Mouse (Mus musculus) cortical plate, adult 2 months (tissue): ENCODE measurements around the gene Clec4n.

Experiments used
- CTCF ChIP-seq: fragments of 200-500 bp; IDR thresholded peaks from 2 replicates; pipeline ENCODE4 v1.5.1; 2011; ENCODE audit warnings: mild to moderate bottlenecking, control low read depth, low read length; ENCODE audit not compliant: insufficient read depth; ENCODE audit errors: extremely low read depth
- POLR2A ChIP-seq: fragments of 200-500 bp; IDR thresholded peaks from 2 replicates; pipeline ENCODE4 v1.6.1; 2011; ENCODE audit warnings: mild to moderate bottlenecking, low read length, control low read depth; ENCODE audit not compliant: insufficient read depth; ENCODE audit errors: extremely low read depth

GRCm38 (mm10) chr6:123264194-123264593 lies 34.6 kb downstream of the Clec4n start:
- no peak for TF ChIP-seq CTCF
- no peak for TF ChIP-seq POLR2A
